Mouse (Mus musculus) heart, postnatal 10 days (tissue): ENCODE data around the gene Rassf1. TPM values are rescaled to one million over a fixed set of nuclear protein-coding genes. Genes with fewer than 3 reads are reported as not detected.

Experiments
- DNase-seq, 2 experiments: peaks; one replicate each; pipeline ENCODE4 v3.0.0; 2021
- intact Hi-C: fragments of 180-260 bp; cut with DNase I; formaldehyde crosslinking; loops from one replicate; pipeline ENCODE4 v1.15.1; 2025
- total RNA-seq, 2 experiments: library from RNA; stranded (reverse); gene quantifications; 2 replicates each; pipeline ENCODE4 v1.2.3; 2021

Gene Rassf1
- total RNA-seq, 2 experiments from 2014 or later, result 28.8 to 32.0 TPM

DNA sequence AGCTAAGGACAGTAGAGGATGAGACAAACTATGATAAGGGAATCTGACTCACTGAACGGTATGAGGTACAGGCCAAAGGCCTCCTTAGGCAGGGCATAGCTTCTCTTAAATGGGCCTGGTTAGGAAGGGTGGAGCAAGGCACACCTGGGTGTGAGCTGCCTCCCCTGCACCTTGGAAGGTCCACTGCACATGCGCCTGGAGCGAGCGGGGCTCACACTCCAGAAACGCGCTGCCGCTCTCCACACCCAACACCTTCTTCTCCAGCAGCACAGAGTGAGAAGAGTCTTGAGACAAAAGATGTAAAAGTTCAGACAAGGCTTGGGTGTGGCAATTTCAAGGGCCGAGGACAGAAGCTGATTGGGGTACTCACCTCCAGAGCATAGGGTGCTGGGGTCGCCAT lies 48.1 kb downstream of the Rassf1 start:
- intact Hi-C loops, result no loop called here
- DNase-seq, result no peak

DNA sequence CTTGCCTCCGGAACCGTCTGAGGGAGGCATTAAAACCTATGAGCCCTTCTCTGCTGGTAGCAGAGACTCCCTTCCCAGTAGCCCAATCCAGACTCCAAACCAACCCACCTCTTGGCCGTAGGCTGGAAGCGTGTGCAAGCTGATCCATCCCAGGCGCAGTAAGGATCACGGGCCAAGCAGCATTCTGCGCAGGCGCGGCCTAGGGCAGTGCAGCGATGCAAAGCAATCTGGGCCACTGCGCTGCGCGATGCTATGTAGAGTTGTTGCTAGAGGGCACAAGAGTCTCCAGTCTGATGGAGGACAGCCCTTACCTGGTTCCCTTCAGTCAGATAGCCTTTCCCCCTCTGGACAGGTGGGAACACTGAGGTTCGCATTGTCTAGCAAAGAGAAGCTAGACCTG lies 48.5 kb downstream of the Rassf1 start:
- DNase-seq, result no peak
- intact Hi-C loops, result loop anchor here (5.0 kb wide), 1 partner anchor 137 kb away; no protein-coding TSS in a partner anchor

DNA sequence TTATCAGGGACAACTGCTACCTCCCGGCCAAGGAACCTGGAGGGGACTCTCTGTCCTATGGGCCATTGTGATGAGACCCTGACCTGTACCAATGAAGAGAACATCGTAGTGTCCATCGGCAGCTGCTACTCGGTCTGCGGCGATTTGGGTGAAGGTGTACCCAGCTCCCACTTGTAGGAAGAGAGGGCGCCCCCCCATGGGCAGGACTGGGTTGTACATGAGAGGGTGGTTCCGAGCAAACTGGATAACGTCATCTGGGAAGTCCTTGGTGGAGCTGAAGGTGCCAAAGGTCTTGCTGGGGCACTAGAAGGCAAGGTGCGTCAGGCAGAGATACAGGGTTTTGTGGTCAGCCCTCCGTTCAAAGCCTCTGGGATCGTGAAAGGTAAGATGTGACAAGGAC lies 49.4 kb downstream of the Rassf1 start:
- DNase-seq, result no peak
- intact Hi-C loops, result loop anchor here (5.0 kb wide), 1 partner anchor 137 kb away; no protein-coding TSS in a partner anchor

DNA sequence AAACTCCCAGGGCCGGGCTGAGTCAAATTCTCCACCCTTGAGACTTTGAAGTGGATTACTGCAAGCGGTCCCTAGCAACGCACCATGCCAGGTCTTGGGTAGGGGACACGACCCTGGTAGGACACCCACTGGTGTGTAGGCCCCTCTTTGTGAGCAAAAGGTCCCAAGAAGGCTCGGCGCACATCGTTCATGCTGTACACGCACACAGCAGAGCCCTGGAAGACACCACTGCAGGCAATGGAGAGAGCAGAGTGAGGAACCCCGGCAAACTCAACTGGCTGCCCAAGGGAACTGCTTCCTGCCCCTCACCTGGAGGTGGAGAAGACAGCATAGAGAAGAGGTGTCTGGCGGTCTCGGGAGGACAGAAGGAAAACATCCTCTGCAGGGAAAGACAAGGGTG lies 49.9 kb downstream of the Rassf1 start:
- no peak for DNase-seq
- intact Hi-C loops, result loop anchor here (5.0 kb wide), 1 partner anchor 136 kb away; no protein-coding TSS in a partner anchor

DNA sequence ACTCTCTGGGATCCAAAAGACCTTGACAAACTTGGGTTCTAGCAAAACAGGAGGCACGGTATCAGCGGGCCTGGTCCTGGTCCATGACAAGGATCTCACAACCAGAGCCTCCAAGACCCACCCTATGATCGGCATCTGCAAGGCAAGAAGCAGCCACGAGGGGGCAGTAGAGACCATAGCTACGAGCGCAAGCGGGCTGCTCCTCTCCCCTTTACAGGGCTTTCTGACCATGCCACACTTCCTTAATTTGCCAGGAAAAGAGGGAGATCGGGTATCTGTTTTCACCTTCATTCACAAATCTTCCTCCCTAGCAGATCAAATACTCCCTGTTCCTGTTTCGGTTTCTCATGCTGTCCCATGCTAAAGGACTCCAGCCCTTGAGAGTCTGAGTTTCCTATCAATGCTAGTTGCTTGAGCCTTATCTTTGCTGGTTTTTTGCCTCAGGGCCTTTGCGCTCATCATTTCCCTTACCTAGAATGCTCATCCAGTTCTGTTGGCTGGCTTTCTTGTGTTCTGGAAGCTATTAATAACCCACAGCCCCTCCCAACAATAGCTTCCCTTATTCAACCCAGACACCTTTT lies 50.8 kb downstream of the Rassf1 start:
- intact Hi-C loops, result loop anchor here (1.0 to 5.0 kb wide), 3 partner anchors 42 to 135 kb away; no protein-coding TSS in a partner anchor
- peak; percentile 94 to 97 for DNase-seq

DNA sequence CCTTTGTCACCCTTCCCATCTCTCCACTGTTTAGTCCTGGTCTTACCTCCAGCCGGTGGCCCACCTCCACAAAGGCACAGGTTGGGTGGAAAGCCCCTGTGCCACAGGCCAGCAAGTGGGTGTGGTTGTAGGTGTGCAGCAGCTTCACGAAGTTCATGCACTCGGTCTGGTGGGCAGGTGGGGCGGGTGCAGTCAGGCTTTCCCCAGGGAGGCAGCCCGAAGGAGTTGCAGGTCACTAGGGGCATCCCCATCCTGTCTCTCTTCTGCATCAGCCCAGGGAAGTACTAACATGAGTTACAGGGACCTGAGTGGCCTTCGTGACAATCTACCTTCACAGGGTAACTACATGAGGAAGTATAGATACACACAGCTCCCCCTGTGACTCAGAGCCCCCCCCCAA lies 51.9 kb downstream of the Rassf1 start:
- DNase-seq, result no peak
- intact Hi-C loops, result loop anchor here (5.0 kb wide), 1 partner anchor 134 kb away; no protein-coding TSS in a partner anchor

DNA sequence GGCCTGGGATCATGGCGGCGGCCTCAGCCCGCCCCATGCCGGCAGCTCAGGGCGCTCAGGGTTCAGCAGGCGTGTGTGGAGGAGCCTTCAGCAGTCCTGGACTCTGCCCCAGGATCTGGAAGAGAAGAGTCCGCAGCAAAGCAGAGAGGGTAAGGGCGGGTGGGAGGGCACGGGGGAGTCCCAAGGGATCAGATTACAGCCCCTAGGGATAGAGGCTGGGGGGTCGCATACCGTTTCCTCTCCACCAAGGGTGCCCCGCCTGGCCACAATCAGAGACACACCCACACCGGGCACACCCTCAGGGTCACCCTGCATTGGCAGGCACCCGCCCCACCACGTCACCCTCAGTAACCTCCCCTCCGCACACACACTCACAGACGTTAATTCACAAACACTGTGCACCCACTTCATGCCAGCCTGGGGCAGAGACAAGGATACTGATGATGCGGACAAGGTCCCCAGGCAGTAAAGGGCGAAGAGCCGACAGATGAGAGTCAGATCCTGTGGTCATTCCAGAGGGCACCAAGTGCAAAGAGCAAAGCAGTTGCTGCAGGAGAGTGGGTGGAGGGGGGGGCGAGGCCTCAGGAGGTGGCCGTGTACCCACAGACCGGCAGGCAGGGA lies 53.8 kb downstream of the Rassf1 start:
- intact Hi-C loops, result no loop called here
- peak in 1 of 2 experiments; percentile 58 for DNase-seq

DNA sequence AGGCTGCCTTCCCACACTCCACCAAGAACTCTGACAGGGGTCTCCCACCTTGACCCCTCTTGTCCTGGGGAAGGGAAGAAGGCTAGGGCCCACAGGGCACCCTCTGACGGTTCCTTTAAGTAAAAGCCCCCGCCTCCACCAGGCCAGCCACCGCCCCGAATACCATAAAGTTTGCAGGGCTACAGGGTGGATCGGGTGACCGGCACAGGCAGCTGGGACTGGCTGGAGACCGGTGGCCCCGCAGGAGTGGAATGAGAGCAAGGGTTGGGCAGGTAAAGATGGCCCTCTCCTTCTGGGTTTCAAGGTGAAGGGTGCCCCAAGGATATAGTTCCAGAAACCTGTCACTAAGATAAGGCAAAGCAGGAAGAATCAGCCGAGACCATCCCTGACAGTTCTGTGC lies 55.2 kb downstream of the Rassf1 start:
- intact Hi-C loops, result no loop called here
- DNase-seq, result peak in 1 of 2 experiments; percentile 63

DNA sequence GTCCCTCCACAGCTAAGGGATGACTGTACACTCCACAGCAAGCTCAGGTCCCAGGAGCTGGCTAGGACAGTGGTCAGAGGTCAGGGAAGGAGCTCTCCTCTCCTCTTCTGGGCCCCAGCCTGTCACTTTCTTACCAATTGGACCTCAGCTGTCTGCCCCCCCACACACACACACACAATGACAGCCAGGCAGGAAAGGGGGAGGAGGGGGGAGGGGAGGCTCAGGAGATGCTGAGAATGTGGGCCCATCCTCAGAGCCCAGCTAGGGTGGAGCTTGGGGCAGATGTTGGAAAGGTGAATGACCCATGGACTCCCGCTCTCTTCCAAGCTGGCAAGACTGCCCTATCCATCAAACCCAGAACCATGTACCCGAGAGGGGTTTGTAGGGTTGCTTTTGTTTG lies 55.7 kb downstream of the Rassf1 start:
- intact Hi-C loops, result no loop called here
- DNase-seq, result no peak

DNA sequence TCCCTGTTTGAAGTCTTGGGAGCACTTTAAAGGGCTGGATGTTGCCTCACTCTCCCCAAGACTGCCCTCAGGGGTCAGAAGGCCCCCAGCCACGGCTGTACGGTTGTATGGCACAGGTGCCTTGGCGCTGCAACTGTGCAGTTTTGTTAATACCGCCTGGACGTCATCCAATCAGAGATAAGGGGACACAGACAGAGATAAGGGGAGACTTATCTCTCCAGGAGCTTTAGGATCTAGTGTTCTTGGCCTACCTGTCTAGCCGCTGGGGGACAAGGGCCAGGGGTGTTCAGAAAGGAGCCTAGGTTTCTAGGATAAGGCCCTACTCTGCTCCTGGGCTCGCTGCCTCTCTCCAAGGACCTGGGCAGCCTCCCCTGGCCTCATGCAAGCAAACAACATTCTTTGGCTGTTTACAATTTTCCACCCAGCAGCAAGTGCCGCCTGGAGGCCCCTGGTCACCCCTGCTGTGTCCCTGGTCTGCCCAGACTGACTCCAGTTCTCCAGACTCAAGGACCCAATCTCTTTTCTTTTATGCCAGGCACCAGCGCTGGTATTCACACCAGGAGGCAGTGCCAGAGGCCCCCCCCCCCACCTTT lies 56.4 kb downstream of the Rassf1 start:
- peak in 1 of 2 experiments; percentile 45 for DNase-seq
- intact Hi-C loops, result no loop called here

DNA sequence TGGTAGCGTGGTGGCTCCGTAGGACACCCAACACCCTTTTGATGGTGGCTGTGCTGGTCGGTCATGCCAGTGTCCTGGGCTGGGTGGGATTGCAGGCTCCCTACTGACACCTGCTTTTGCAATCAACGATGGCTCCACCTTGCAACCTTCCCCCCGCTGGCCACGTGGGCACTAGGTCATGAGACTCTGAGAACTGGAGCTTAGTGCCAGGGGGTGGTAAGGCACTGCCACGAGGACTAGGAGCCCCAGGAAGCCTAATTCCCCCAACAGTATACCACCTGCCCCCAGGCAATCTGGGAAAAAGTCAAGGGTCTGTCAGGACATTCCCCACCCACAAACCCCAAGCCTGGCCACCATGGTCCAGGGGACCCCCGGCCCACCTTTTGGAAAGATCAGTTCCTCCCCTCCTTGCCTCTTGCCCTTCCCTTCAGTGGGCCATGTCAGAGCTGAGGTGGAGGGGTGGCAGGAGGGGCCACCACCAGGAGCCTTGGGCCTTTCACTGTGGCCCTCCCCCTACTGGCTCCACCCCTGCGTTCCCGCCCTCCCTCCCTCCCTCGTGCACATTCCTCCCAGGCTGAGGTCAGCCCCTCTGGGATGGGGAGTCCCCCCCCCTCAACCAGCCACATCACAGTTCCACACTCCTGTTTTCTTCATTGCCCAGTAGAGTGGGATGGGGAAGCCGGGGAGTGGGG lies 57.5 kb downstream of the Rassf1 start, which contains the start of gene Sema3b:
Gene Sema3b, minus strand, starts transcription at position 489 of the 692 bp plus-strand sequence.
- intact Hi-C loops, result no loop called here
- DNase-seq, result peak in 1 of 2 experiments; percentile 57

DNA sequence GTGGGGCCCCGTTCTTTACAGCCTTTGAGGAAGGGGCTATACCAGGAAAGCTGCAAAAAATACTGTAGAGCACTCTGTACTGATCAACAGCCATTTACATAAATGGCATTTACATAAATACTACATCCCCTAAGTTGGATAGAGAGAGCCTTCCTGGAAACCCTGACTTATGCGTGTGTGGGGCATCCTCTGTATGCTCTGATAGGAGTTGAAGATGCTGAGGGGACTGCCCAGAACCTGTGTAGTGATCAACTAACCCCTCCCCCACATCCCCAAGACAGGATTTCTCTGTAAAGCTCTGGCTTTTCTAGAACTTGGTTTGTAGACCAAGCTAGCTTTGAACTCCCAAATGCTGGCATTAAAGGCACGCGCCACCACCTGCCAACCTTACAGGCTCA lies 58.1 kb downstream of the Rassf1 start:
- intact Hi-C loops, result no loop called here

DNA sequence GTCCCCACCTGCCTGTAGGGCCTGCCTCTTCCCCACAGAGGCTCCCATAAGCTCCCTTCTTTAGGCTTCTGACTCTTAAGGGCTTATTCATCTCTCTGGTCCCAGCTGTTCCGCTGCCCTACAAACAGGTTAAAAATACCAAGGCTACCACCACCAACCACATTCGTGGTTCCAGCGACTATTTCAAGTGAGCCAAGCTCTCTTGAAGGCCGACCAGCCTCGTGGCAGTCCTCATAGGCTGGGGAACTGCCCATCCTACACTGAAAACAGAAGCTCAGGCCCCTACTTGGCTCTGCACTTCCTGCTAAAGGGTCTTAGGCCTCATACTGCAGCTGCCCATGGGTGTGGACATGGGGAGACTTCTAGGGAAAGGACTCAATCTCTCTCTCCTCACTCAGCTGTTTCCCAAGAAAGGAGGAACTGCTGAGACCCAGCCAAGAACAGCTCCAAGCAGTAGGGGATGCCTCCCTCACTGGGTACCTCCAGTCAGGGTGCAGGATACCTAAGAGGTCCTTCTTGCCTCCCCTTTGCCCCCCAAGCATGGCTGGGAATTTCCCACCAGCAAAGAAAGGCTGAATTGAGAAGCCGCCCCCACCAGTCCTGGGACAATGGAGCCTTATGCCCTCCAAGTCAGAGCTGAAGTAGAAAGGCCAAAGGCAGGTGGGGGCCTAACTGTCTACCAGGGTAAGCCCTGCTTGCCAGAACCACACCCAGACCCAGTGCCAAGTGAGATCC lies 60.3 kb downstream of the Rassf1 start:
- DNase-seq, result peak in 1 of 2 experiments; percentile 62
- intact Hi-C loops, result loop anchor here (2.0 kb wide), 1 partner anchor 21 kb away; no protein-coding TSS in a partner anchor

More for the DNA sequence above, 58.1 kb downstream of the Rassf1 start:
- no peak for DNase-seq

Other genes starting within 250 kb of the Rassf1 start
- 10 to 100 TPM; 16.8 to 17.0 TPM for gene Hemk1, start 213.2 kb upstream of the Rassf1 start, total RNA-seq
- 10 to 100 TPM in 1 of 2 experiments, 1 to 10 TPM in 1; 8.9 to 11.4 TPM for gene 6430571L13Rik, start 211.0 kb upstream of the Rassf1 start, total RNA-seq
- 10 to 100 TPM in 1 of 2 experiments, 1 to 10 TPM in 1; 7.3 to 13.2 TPM for gene Cacna2d2, start 151.9 kb upstream of the Rassf1 start, total RNA-seq
- gene Tmem115, start 17.6 kb upstream of the Rassf1 start, total RNA-seq, result 10 to 100 TPM; 25.0 to 26.5 TPM
- 1 to 10 TPM; 5.5 to 6.2 TPM for gene Cyb561d2, start 9.4 kb upstream of the Rassf1 start, total RNA-seq
- gene Nprl2, start 9.3 kb upstream of the Rassf1 start, total RNA-seq, result 10 to 100 TPM; 12.9 to 16.7 TPM
- gene Zmynd10, start 4.3 kb upstream of the Rassf1 start, total RNA-seq, result not detected
- gene Tusc2, start 11.7 kb downstream of the Rassf1 start, total RNA-seq, result 10 to 100 TPM; 25.7 to 26.8 TPM
- 10 to 100 TPM; 47.0 to 56.0 TPM for gene Hyal2, start 16.4 kb downstream of the Rassf1 start, total RNA-seq
- gene Hyal1, start 25.4 kb downstream of the Rassf1 start, total RNA-seq, result 1 to 10 TPM; 3.9 to 5.7 TPM
- gene Naa80, start 27.3 kb downstream of the Rassf1 start, total RNA-seq, result 10 to 100 TPM; 13.0 to 16.2 TPM
- gene Hyal3, start 29.3 kb downstream of the Rassf1 start, total RNA-seq, result under 1 TPM; 0.41 to 0.79 TPM
- 10 to 100 TPM; 36.9 to 40.7 TPM for gene Ifrd2, start 36.1 kb downstream of the Rassf1 start, total RNA-seq
- gene Sema3b, start 57.7 kb downstream of the Rassf1 start, total RNA-seq, result 10 to 100 TPM; 15.4 to 17.3 TPM
- gene Gnai2, start 83.8 kb downstream of the Rassf1 start, total RNA-seq, result 100 to 1,000 TPM; 422 to 478 TPM
- 10 to 100 TPM; 20.5 to 22.6 TPM for gene Slc38a3, start 118.0 kb downstream of the Rassf1 start, total RNA-seq
- gene Gnat1, start 128.2 kb downstream of the Rassf1 start, total RNA-seq, result not detected
- gene Sema3f, start 158.9 kb downstream of the Rassf1 start, total RNA-seq, result 10 to 100 TPM; 19.4 to 22.2 TPM
- 10 to 100 TPM; 57.8 to 66.6 TPM for gene Rbm5, start 219.4 kb downstream of the Rassf1 start, total RNA-seq